Mouse (Mus musculus) ES-Bruce4 (cell line): ENCODE results near the gene Itsn2.

Experiments used
- CTCF ChIP-seq: IDR thresholded peaks from one replicate; pipeline ENCODE4 v1.8.1; 2011; ENCODE audit warnings: low read depth, low read length
- EP300 ChIP-seq: IDR thresholded peaks from 2 replicates; pipeline ENCODE4 v1.6.1; 2011; ENCODE audit warnings: low read depth, low read length; ENCODE audit not compliant: insufficient read depth
- POLR2A ChIP-seq: IDR thresholded peaks from one replicate; pipeline ENCODE4 v1.8.1; 2011; ENCODE audit warnings: low read length; ENCODE audit not compliant: insufficient read depth

DNA sequence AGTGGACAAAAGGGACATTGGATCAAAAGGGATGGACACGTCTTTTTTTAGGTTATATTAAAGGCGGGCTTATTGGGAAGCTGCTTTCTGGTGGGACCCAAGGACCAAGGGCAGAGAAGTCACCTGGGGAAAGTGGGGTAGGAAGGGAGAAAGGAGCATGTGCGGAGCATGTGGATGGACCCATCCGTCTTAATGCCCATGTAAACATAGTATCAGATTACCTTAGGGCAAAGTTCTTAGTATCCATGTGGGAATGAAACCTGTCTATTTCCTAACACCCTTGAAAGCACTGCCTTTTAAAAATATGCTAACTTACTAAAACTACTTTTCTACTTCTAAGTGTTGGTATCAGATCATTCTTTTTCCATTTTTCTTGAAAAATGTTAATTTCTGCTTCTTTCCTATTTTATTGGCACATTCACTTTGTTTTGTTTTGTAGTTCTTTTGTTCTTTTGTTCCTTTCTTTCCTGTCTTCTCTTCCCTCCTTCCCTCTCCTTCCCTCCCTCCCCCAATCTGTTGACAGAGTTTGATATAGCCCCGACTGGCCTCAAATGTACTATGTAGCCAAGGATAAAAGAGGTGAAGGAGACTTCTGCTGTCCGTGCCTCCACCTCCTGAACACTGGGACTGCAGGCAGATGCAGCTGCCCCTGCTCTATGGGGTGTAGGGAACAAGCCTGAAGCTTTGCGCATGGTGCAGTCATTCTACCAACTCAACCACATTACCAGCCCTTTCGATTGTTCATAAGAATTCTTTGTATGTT lies 6.4 kb downstream of the Itsn2 start:
- TF ChIP-seq POLR2A: no peak
- TF ChIP-seq CTCF: no peak
- TF ChIP-seq EP300: no peak
